9 mouse cellular contexts compared by ENCODE assay signal in genomic region chr10:127194428-127195327, GRCm38 (mm10). TPM values are rescaled to one million over a fixed set of nuclear protein-coding genes. Genes with fewer than 3 reads are reported as not detected.
A peak's percentile ranks its signal among the peaks of the same experiment; 100 is the strongest.
DNase-seq lines count a peak whose midpoint lies in the region; ATAC-seq and TF ChIP-seq lines count a peak whose summit lies in the region.
"Had no signal": no experiment of that assay in that cellular context is flagged by ENCODE, and none has a peak within 500 bp of the region (broad histone marks: within the 10 kb centered on the region; RNA-seq: fewer than 3 reads in every experiment).

No protein-coding gene starts in this region.

- TF ChIP-seq CTCF in forebrain, postnatal 0 days (IDR thresholded peaks at IDR 0.05; ENCODE audit: low read depth): no peak

- H3K4me3 ChIP-seq in forebrain, postnatal 0 days (ENCODE audit: low read depth, low read length): peak overlapping the region; percentile 88
- H3K4me3 ChIP-seq in hindbrain, embryonic 12.5 days: peak overlapping the region; percentile 92
- H3K4me3 ChIP-seq in limb, embryonic 14.5 days (replicated peaks; ENCODE audit: low read length): peak overlapping the region; percentile 90
- H3K4me3 ChIP-seq in midbrain, embryonic 14.5 days (replicated peaks; ENCODE audit: low read depth, low read length): peak overlapping the region; percentile 85

- TF ChIP-seq POLR2A in limb, embryonic 14.5 days (IDR thresholded peaks at IDR 0.05; ENCODE audit: borderline replicate concordance, extremely low read depth, insufficient read depth, insufficient read length): no peak

- peaks cover 51% of the 10 kb centered on the region for H3K36me3 ChIP-seq in forebrain, postnatal 0 days (ENCODE audit: insufficient read depth)
- H3K36me3 ChIP-seq in hindbrain, embryonic 12.5 days: peaks cover 36% of the 10 kb centered on the region
- H3K36me3 ChIP-seq in limb, embryonic 14.5 days (ENCODE audit: control insufficient read depth, insufficient read depth, low read length): peaks cover 48% of the 10 kb centered on the region
- peaks cover 49% of the 10 kb centered on the region for H3K36me3 ChIP-seq in midbrain, embryonic 14.5 days (ENCODE audit: control insufficient read depth, insufficient read depth, low read length)

- H3K9me3 ChIP-seq in forebrain, postnatal 0 days (ENCODE audit: low read length): no peaks in the 10 kb centered on the region
- no peaks in the 10 kb centered on the region for H3K9me3 ChIP-seq in hindbrain, embryonic 12.5 days (replicated peaks)
- no peaks in the 10 kb centered on the region for H3K9me3 ChIP-seq in limb, embryonic 14.5 days (ENCODE audit: control insufficient read depth, low read length)
- H3K9me3 ChIP-seq in midbrain, embryonic 14.5 days (ENCODE audit: control insufficient read depth, low read length): no peaks in the 10 kb centered on the region

- peaks cover 2% of the 10 kb centered on the region for H3K4me1 ChIP-seq in forebrain, postnatal 0 days (ENCODE audit: insufficient read depth)
- peaks cover 30% of the 10 kb centered on the region for H3K4me1 ChIP-seq in hindbrain, embryonic 12.5 days
- peaks cover 29% of the 10 kb centered on the region for H3K4me1 ChIP-seq in limb, embryonic 14.5 days (ENCODE audit: control insufficient read depth, insufficient read depth, low read length)
- H3K4me1 ChIP-seq in midbrain, embryonic 14.5 days (ENCODE audit: control insufficient read depth, insufficient read depth, low read length): peaks cover 25% of the 10 kb centered on the region

- H3K4me2 ChIP-seq in forebrain, postnatal 0 days (ENCODE audit: low read depth): peak overlapping the region; percentile 94
- H3K4me2 ChIP-seq in hindbrain, embryonic 12.5 days (replicated peaks): peak overlapping the region; percentile 88
- peak overlapping the region; percentile 73 for H3K4me2 ChIP-seq in limb, embryonic 14.5 days (replicated peaks; ENCODE audit: low read depth, low read length, severe bottlenecking)
- peak overlapping the region; percentile 89 for H3K4me2 ChIP-seq in midbrain, embryonic 14.5 days (ENCODE audit: low read length)

- H3K27me3 ChIP-seq in forebrain, postnatal 0 days (ENCODE audit: insufficient read depth, low read length): no peaks in the 10 kb centered on the region
- no peaks in the 10 kb centered on the region for H3K27me3 ChIP-seq in hindbrain, embryonic 12.5 days
- no peaks in the 10 kb centered on the region for H3K27me3 ChIP-seq in limb, embryonic 14.5 days (ENCODE audit: control insufficient read depth, insufficient read depth, low read length)
- H3K27me3 ChIP-seq in midbrain, embryonic 14.5 days (ENCODE audit: control insufficient read depth, insufficient read depth, low read length): no peaks in the 10 kb centered on the region
- H3K27me3 ChIP-seq: Patski had no signal

- peak overlapping the region; percentile 97 for H3K9ac ChIP-seq in forebrain, postnatal 0 days
- peak overlapping the region; percentile 99 for H3K9ac ChIP-seq in hindbrain, embryonic 12.5 days
- peak overlapping the region; percentile 93 for H3K9ac ChIP-seq in limb, embryonic 14.5 days (ENCODE audit: low read depth, low read length, severe bottlenecking)
- H3K9ac ChIP-seq in midbrain, embryonic 14.5 days (replicated peaks; ENCODE audit: low read length): peak overlapping the region; percentile 97

- peak overlapping the region; percentile 87 for H3K27ac ChIP-seq in forebrain, postnatal 0 days (ENCODE audit: low read depth, low read length)
- peak overlapping the region; percentile 93 for H3K27ac ChIP-seq in hindbrain, embryonic 12.5 days
- H3K27ac ChIP-seq in limb, embryonic 14.5 days (replicated peaks; ENCODE audit: low read depth, low read length): peak overlapping the region; percentile 93
- peak overlapping the region; percentile 93 for H3K27ac ChIP-seq in midbrain, embryonic 14.5 days (replicated peaks; ENCODE audit: low read depth, low read length)

- DNase-seq in right cerebral cortex, postnatal 10 days (ENCODE audit: low spot score in 2 of 2): peak; percentile 73 to 77
- DNase-seq in right cerebral cortex, adult 18-20 months: no peak
- peak; percentile 78 for DNase-seq in cerebellum, adult 9-10 months
- peak; percentile 34 for DNase-seq in forebrain, postnatal 0 days
- DNase-seq in limb, embryonic 14.5 days (ENCODE audit: low spot score): no peak
- DNase-seq in midbrain, embryonic 14.5 days: peak; percentile 59
- DNase-seq in urinary bladder, postnatal 36 days (ENCODE audit: low spot score in 2 of 2): peak; percentile 51 to 71

- 21% methylated on average over 22 of the region's 22 CpGs for WGBS in forebrain, postnatal 0 days
- WGBS in hindbrain, embryonic 12.5 days: 23% methylated on average over 22 of the region's 22 CpGs
- 12% methylated on average over 22 of the region's 22 CpGs for WGBS in limb, embryonic 14.5 days
- 24% methylated on average over 22 of the region's 22 CpGs for WGBS in midbrain, embryonic 14.5 days

- ATAC-seq in forebrain, postnatal 0 days: peak; percentile 19; the same call in 1 of the 2 replicates
- ATAC-seq in hindbrain, embryonic 12.5 days (ENCODE audit: low FRiP score): peak; percentile 39; the same call in 1 of the 2 replicates
- 0 out of 2 replicates have a peak, but pooled peaks have one; percentile 1 for ATAC-seq in limb, embryonic 14.5 days (ENCODE audit: low FRiP score, low read depth)
- ATAC-seq in midbrain, embryonic 14.5 days (ENCODE audit: low FRiP score, low TSS enrichment): peak; percentile 57
- ATAC-seq: Patski had no signal

RNA-seq across cellular contexts. Expression of gene Dtx3, which starts 0.8 kb away (rescaled TPM):
- total RNA-seq in forebrain, postnatal 0 days (2014; rRNA removed): 198 and 245 TPM in 2 replicates
- 175 and 178 TPM in 2 replicates for polyA plus RNA-seq in forebrain, postnatal 0 days (2015; fragmentation: Nextera tagmentation; extraction: Ambion mirVana)
- 199 and 203 TPM in 2 replicates for polyA plus RNA-seq in hindbrain, embryonic 12.5 days (2016; fragmentation: Nextera tagmentation; extraction: Ambion mirVana)
- polyA plus RNA-seq in limb, embryonic 14.5 days (2012; rRNA removed): 565 and 712 TPM in 2 replicates
- 157 and 184 TPM in 2 replicates for polyA plus RNA-seq in limb, embryonic 14.5 days (2014; fragmentation: Nextera tagmentation; extraction: Ambion mirVana)
- polyA plus RNA-seq in midbrain, embryonic 14.5 days (2014; fragmentation: Nextera tagmentation; extraction: Ambion mirVana): 219 and 244 TPM in 2 replicates

RNA-seq across cellular contexts. Expression of gene Arhgef25, which starts 4.8 kb away (rescaled TPM):
- 45.4 and 61.3 TPM in 2 replicates for total RNA-seq in forebrain, postnatal 0 days (2014; rRNA removed)
- polyA plus RNA-seq in forebrain, postnatal 0 days (2015; fragmentation: Nextera tagmentation; extraction: Ambion mirVana): 14.8 and 16.9 TPM in 2 replicates
- polyA plus RNA-seq in hindbrain, embryonic 12.5 days (2016; fragmentation: Nextera tagmentation; extraction: Ambion mirVana): 52.2 and 61.4 TPM in 2 replicates
- 228 and 246 TPM in 2 replicates for polyA plus RNA-seq in limb, embryonic 14.5 days (2012; rRNA removed)
- 86.8 and 113 TPM in 2 replicates for polyA plus RNA-seq in limb, embryonic 14.5 days (2014; fragmentation: Nextera tagmentation; extraction: Ambion mirVana)
- 19.0 and 19.6 TPM in 2 replicates for polyA plus RNA-seq in midbrain, embryonic 14.5 days (2014; fragmentation: Nextera tagmentation; extraction: Ambion mirVana)

RNA-seq across cellular contexts. Expression of gene Slc26a10, which starts 14.2 kb away (rescaled TPM):
- 0.10 TPM in 1 of 2 replicates, not detected in the other for total RNA-seq in forebrain, postnatal 0 days (2014; rRNA removed)
- polyA plus RNA-seq in forebrain, postnatal 0 days (2015; fragmentation: Nextera tagmentation; extraction: Ambion mirVana): 0.80 and 1.1 TPM in 2 replicates
- polyA plus RNA-seq in hindbrain, embryonic 12.5 days (2016; fragmentation: Nextera tagmentation; extraction: Ambion mirVana): 1.2 and 2.2 TPM in 2 replicates
- 2.9 and 3.7 TPM in 2 replicates for polyA plus RNA-seq in limb, embryonic 14.5 days (2012; rRNA removed)
- 0.81 and 1.2 TPM in 2 replicates for polyA plus RNA-seq in limb, embryonic 14.5 days (2014; fragmentation: Nextera tagmentation; extraction: Ambion mirVana)
- 0.58 and 0.66 TPM in 2 replicates for polyA plus RNA-seq in midbrain, embryonic 14.5 days (2014; fragmentation: Nextera tagmentation; extraction: Ambion mirVana)

RNA-seq across cellular contexts. Expression of gene Pip4k2c, which starts 16.7 kb away (rescaled TPM):
- 21.5 and 23.3 TPM in 2 replicates for total RNA-seq in forebrain, postnatal 0 days (2014; rRNA removed)
- 17.8 and 20.1 TPM in 2 replicates for polyA plus RNA-seq in forebrain, postnatal 0 days (2015; fragmentation: Nextera tagmentation; extraction: Ambion mirVana)
- 23.2 and 24.9 TPM in 2 replicates for polyA plus RNA-seq in hindbrain, embryonic 12.5 days (2016; fragmentation: Nextera tagmentation; extraction: Ambion mirVana)
- polyA plus RNA-seq in limb, embryonic 14.5 days (2012; rRNA removed): 33.1 and 37.5 TPM in 2 replicates
- 22.0 and 23.3 TPM in 2 replicates for polyA plus RNA-seq in limb, embryonic 14.5 days (2014; fragmentation: Nextera tagmentation; extraction: Ambion mirVana)
- 12.5 and 14.6 TPM in 2 replicates for polyA plus RNA-seq in midbrain, embryonic 14.5 days (2014; fragmentation: Nextera tagmentation; extraction: Ambion mirVana)

RNA-seq across cellular contexts. Expression of gene B4galnt1, which starts 29.7 kb away (rescaled TPM):
- 87.9 and 94.4 TPM in 2 replicates for total RNA-seq in forebrain, postnatal 0 days (2014; rRNA removed)
- polyA plus RNA-seq in forebrain, postnatal 0 days (2015; fragmentation: Nextera tagmentation; extraction: Ambion mirVana): 87.3 and 87.8 TPM in 2 replicates
- polyA plus RNA-seq in hindbrain, embryonic 12.5 days (2016; fragmentation: Nextera tagmentation; extraction: Ambion mirVana): 21.6 and 25.8 TPM in 2 replicates
- 12.1 and 15.0 TPM in 2 replicates for polyA plus RNA-seq in limb, embryonic 14.5 days (2012; rRNA removed)
- polyA plus RNA-seq in limb, embryonic 14.5 days (2014; fragmentation: Nextera tagmentation; extraction: Ambion mirVana): 10.8 and 11.8 TPM in 2 replicates
- polyA plus RNA-seq in midbrain, embryonic 14.5 days (2014; fragmentation: Nextera tagmentation; extraction: Ambion mirVana): 66.8 and 74.1 TPM in 2 replicates

Comparison
In these comparisons a context has a peak if more than half of its experiments do, and no peak if none do; other contexts are left out.
1. DNase-seq: peak in right cerebral cortex, postnatal 10 days (2 of 2), cerebellum, adult 9-10 months (single experiment), forebrain, postnatal 0 days (single experiment), midbrain, embryonic 14.5 days (single experiment) and urinary bladder, postnatal 36 days (2 of 2); none in right cerebral cortex, adult 18-20 months (single experiment) and limb, embryonic 14.5 days (single experiment).
2. ATAC-seq: peak in every context shown above with its lines; median percentile 57 in midbrain, embryonic 14.5 days; 39 in hindbrain, embryonic 12.5 days; 19 in forebrain, postnatal 0 days; 1 in limb, embryonic 14.5 days.
3. Peak in every context shown above with its lines, with median percentiles within 50 percentile points of each other: H3K27ac ChIP-seq, H3K4me2 ChIP-seq, H3K4me3 ChIP-seq and H3K9ac ChIP-seq.